Mouse (Mus musculus) small intestine, adult 2 months (tissue): Measurements from ENCODE around the gene AC124108.1. TPM values are rescaled to one million over a fixed set of nuclear protein-coding genes. Genes with fewer than 3 reads are reported as not detected.

Source experiments
- H3K27ac ChIP-seq: fragments of 200-500 bp; 2 replicates; pipeline ENCODE4 v1.5.1; 2012; ENCODE audit warnings: low read depth, low read length, control low read depth, inconsistent platforms; ENCODE audit not compliant: insufficient read depth
- H3K27me3 ChIP-seq: fragments of 200-500 bp; 2 replicates; pipeline ENCODE4 v1.6.1; 2012; ENCODE audit warnings: mild to moderate bottlenecking, moderate library complexity, low read length, inconsistent platforms; ENCODE audit not compliant: control insufficient read depth, insufficient read depth
- H3K36me3 ChIP-seq: fragments of 200-500 bp; 2 replicates; pipeline ENCODE4 v1.6.1; 2012; ENCODE audit warnings: mild to moderate bottlenecking, low read length, control low read depth, inconsistent platforms; ENCODE audit not compliant: control insufficient read depth, insufficient read depth
- H3K4me1 ChIP-seq: fragments of 200-500 bp; 2 replicates; pipeline ENCODE4 v1.6.1; 2012; ENCODE audit warnings: low read length, inconsistent platforms, mixed read lengths; ENCODE audit not compliant: control insufficient read depth, insufficient read depth, insufficient read length
- H3K4me3 ChIP-seq: fragments of 200-500 bp; 2 replicates; pipeline ENCODE4 v1.5.1; 2012; ENCODE audit warnings: low read depth, mild to moderate bottlenecking, control low read depth, inconsistent platforms, low read length, moderate library complexity
- CTCF ChIP-seq: fragments of 200-500 bp; IDR thresholded peaks from 2 replicates; pipeline ENCODE4 v1.5.1; 2012; ENCODE audit warnings: low read depth, mild to moderate bottlenecking, control low read depth, inconsistent platforms, low read length, moderate library complexity, mixed read lengths; ENCODE audit not compliant: insufficient replicate concordance, insufficient read length; ENCODE audit errors: extremely low read depth
- POLR2A ChIP-seq: fragments of 200-500 bp; IDR thresholded peaks from 2 replicates; pipeline ENCODE4 v1.6.1; 2012; ENCODE audit warnings: low read depth, mild to moderate bottlenecking, control low read depth, inconsistent platforms, low read length, moderate library complexity
- WGBS: fragments of 180-500 bp; shearing (Covaris S2); methylation state at CpG from one replicate; pipeline ENCODE4 v1.1.7; 2018; 5-methylcytosine and 5-hydroxymethylcytosine counted together
- polyA plus RNA-seq: library from polyadenylated mRNA; depleted of rRNA; stranded (reverse); fragments of >200 nt; gene quantifications from 2 replicates; pipeline ENCODE4 v1.2.3, GENCODE M21; 2012

AC124108.1 gene
- polyA plus RNA-seq, 1 experiment = not detected

GRCm38 (mm10) chr1:132189231-132189630 is 2.0 kb upstream of the AC124108.1 start:
- H3K27me3 ChIP-seq = peaks cover 54% of the 10 kb centered on the region

GRCm38 (mm10) chr1:132190040-132190513 is 1.2 kb upstream of the AC124108.1 start:
- Histone ChIP-seq H3K27ac (no peak overlapping the region), H3K4me1 (no peaks in the 10 kb centered on the region), H3K4me3 (peak overlapping the region; percentile 57), H3K36me3 (no peaks in the 10 kb centered on the region), H3K27me3 (peaks cover 58% of the 10 kb centered on the region)
- TF ChIP-seq POLR2A (no peak), CTCF (no peak)
- under 1% methylated on average over 50 of the region's 50 CpGs for WGBS

More at GRCm38 (mm10) chr1:132189231-132189630, 2.0 kb upstream of the AC124108.1 start:
- no peak for TF ChIP-seq POLR2A
- TF ChIP-seq CTCF = no peak
- Histone ChIP-seq H3K27ac (no peak overlapping the region), H3K4me1 (no peaks in the 10 kb centered on the region), H3K36me3 (no peaks in the 10 kb centered on the region), H3K4me3 (no peak overlapping the region)
- WGBS = 46% methylated on average over 4 of the region's 4 CpGs

GRCm38 (mm10) chr1:132190621-132191092 is 600 bp upstream of the AC124108.1 start:
- Histone ChIP-seq H3K27me3 (peaks cover 58% of the 10 kb centered on the region), H3K36me3 (no peaks in the 10 kb centered on the region), H3K4me3 (peak overlapping the region; percentile 59), H3K4me1 (no peaks in the 10 kb centered on the region), H3K27ac (no peak overlapping the region)
- TF ChIP-seq CTCF (no peak), POLR2A (no peak)
- under 1% methylated on average over 62 of the region's 62 CpGs for WGBS

GRCm38 (mm10) chr1:132191786-132192680 is 776 bp downstream of the AC124108.1 start:
- H3K4me1 ChIP-seq = no peaks in the 10 kb centered on the region
- no peaks in the 10 kb centered on the region for H3K36me3 ChIP-seq
- no peak for TF ChIP-seq CTCF
- TF ChIP-seq POLR2A = no peak
- H3K27me3 ChIP-seq = peaks cover 58% of the 10 kb centered on the region
- H3K4me3 ChIP-seq = no peak overlapping the region
- WGBS = 18% methylated on average over 16 of the region's 16 CpGs
- no peak overlapping the region for H3K27ac ChIP-seq

- no peak overlapping the region for H3K27ac ChIP-seq
- 72% methylated on average over 3 of the region's 3 CpGs for WGBS
- H3K4me1 ChIP-seq = no peaks in the 10 kb centered on the region
- no peak overlapping the region for H3K4me3 ChIP-seq
- no peaks in the 10 kb centered on the region for H3K36me3 ChIP-seq
- no peak for TF ChIP-seq CTCF
- TF ChIP-seq POLR2A = no peak
- H3K27me3 ChIP-seq = peaks cover 55% of the 10 kb centered on the region
Observed at GRCm38 (mm10) chr1:132193806-132194205, 2.5 kb downstream of the AC124108.1 start.

- no peak for TF ChIP-seq CTCF
- TF ChIP-seq POLR2A = no peak
- 27% methylated on average over 3 of the region's 3 CpGs for WGBS
- H3K27me3 ChIP-seq = peaks cover 47% of the 10 kb centered on the region
Observed at GRCm38 (mm10) chr1:132194624-132195023, 3.4 kb downstream of the AC124108.1 start.

GRCm38 (mm10) chr1:132195100-132195499 is 3.8 kb downstream of the AC124108.1 start:
- H3K27ac ChIP-seq = no peak overlapping the region
- TF ChIP-seq POLR2A (no peak), CTCF (no peak)
- 54% methylated on average over 9 of the region's 9 CpGs for WGBS
- no peaks in the 10 kb centered on the region for H3K36me3 ChIP-seq
- no peaks in the 10 kb centered on the region for H3K4me1 ChIP-seq
- H3K27me3 ChIP-seq = peaks cover 43% of the 10 kb centered on the region
- no peak overlapping the region for H3K4me3 ChIP-seq

More at GRCm38 (mm10) chr1:132194624-132195023, 3.4 kb downstream of the AC124108.1 start:
- no peak overlapping the region for H3K27ac ChIP-seq
- no peaks in the 10 kb centered on the region for H3K4me1 ChIP-seq
- no peak overlapping the region for H3K4me3 ChIP-seq
- H3K36me3 ChIP-seq = no peaks in the 10 kb centered on the region
